Mouse (Mus musculus): Measurements from ENCODE around the gene Adam33. TPM values are rescaled to one million over a fixed set of nuclear protein-coding genes. Genes with fewer than 3 reads are reported as not detected.
A peak's percentile ranks its signal among the peaks of the same experiment; 100 is the strongest.
"Not testable (repeated sequence)": the region's sequence is repeated elsewhere in the genome, so short reads cannot be mapped to it uniquely, and the experiment has no call there.

Adam33 gene
- polyA plus RNA-seq (2015; fragmentation: Nextera tagmentation; extraction: Ambion mirVana): 6.5 and 7.1 TPM in 2 replicates

GRCm38 (mm10) chr2:131063404-131063864 is at the start of gene Adam33:
Gene Adam33, minus strand, starts transcription at chr2:131063814.
- peak within 1 kb of the TSS; percentile 38 for H3K9ac ChIP-seq (ENCODE audit: low read length)
- no peak; the same call in 1 of the 2 replicates for ATAC-seq (ENCODE audit: low read depth)
- 2% methylated on average over 27 of the region's 27 CpGs for WGBS
- H3K9me3 ChIP-seq (ENCODE audit: control insufficient read depth, low read length): no peaks in the 10 kb centered on the region
- peaks cover 14% of the 10 kb centered on the region for H3K4me1 ChIP-seq (replicated peaks; ENCODE audit: control insufficient read depth, insufficient read depth, low read length)
- peak within 1 kb of the TSS; percentile 31 for H3K4me3 ChIP-seq (ENCODE audit: low read length)
- H3K27me3 ChIP-seq (ENCODE audit: control insufficient read depth, insufficient read depth, low read depth, low read length): peaks cover 19% of the 10 kb centered on the region
- no peak within 1 kb of the TSS for H3K27ac ChIP-seq (ENCODE audit: low read length)
- H3K4me2 ChIP-seq (ENCODE audit: low read depth, low read length): peak within 1 kb of the TSS; percentile 56
- H3K36me3 ChIP-seq (ENCODE audit: control insufficient read depth, insufficient read depth, low read length): no peaks in the 10 kb centered on the region

DNA sequence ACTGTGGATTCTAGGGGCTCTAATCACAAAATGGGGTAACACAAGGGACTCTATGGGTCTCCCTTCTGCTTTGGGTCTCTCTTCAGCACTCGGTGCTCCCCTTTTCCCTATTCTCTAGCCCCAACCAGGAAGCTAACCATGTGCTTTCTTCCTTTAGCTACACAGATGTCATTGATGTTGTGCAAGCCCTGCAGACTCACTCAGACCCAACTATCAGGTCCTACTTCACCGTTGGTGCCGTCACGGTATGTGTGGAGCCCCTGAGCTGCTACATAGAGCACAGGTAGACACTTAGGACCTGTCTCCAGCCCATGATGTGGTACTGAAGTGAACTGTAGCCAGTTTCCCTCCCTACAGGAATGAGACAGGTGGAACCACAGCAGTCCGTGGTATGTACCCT is 42.4 kb upstream of the Adam33 start:
- Histone ChIP-seq H3K4me2 (ENCODE audit: low read depth, low read length) (no peak overlapping the region), H3K27me3 (ENCODE audit: control insufficient read depth, insufficient read depth, low read depth, low read length) (no peaks in the 10 kb centered on the region), H3K9me3 (ENCODE audit: control insufficient read depth, low read length) (no peaks in the 10 kb centered on the region), H3K4me1 (replicated peaks; ENCODE audit: control insufficient read depth, insufficient read depth, low read length) (no peaks in the 10 kb centered on the region), H3K4me3 (ENCODE audit: low read length) (no peak overlapping the region), H3K27ac (ENCODE audit: low read length) (no peak overlapping the region), H3K36me3 (ENCODE audit: control insufficient read depth, insufficient read depth, low read length) (no peaks in the 10 kb centered on the region), H3K9ac (ENCODE audit: low read length) (no peak overlapping the region)
- ATAC-seq (ENCODE audit: low read depth): no peak
- 84% methylated on average over 5 of the region's 5 CpGs for WGBS

DNA sequence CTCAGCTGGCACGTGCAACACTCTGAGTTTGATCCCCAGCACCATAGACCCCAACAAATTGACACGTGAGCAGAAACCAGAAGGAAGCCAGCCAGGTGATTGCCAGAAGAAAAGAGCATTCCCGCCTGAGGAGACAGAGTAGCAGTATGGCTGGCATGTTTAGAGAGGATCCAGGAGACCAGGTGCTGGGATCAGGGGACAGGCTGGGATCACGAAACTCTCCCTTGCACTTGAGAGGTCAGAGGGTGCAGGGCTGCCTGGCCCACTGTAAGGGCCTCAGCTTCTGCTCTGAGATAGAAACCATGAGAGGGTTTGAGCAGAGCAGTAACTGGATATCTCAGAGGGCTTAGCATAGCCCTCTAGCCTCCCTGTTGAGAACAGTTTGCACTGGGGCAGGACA is 41.4 kb upstream of the Adam33 start:
- H3K4me3 ChIP-seq (ENCODE audit: low read length); H3K9me3 ChIP-seq (ENCODE audit: control insufficient read depth, low read length); H3K27ac ChIP-seq (ENCODE audit: low read length); H3K9ac ChIP-seq (ENCODE audit: low read length); H3K36me3 ChIP-seq (ENCODE audit: control insufficient read depth, insufficient read depth, low read length); ATAC-seq (ENCODE audit: low read depth); H3K27me3 ChIP-seq (ENCODE audit: control insufficient read depth, insufficient read depth, low read depth, low read length); H3K4me1 ChIP-seq (replicated peaks; ENCODE audit: control insufficient read depth, insufficient read depth, low read length); H3K4me2 ChIP-seq (ENCODE audit: low read depth, low read length): not testable (repeated sequence)
- 57% methylated on average over 4 of the region's 4 CpGs for WGBS

DNA sequence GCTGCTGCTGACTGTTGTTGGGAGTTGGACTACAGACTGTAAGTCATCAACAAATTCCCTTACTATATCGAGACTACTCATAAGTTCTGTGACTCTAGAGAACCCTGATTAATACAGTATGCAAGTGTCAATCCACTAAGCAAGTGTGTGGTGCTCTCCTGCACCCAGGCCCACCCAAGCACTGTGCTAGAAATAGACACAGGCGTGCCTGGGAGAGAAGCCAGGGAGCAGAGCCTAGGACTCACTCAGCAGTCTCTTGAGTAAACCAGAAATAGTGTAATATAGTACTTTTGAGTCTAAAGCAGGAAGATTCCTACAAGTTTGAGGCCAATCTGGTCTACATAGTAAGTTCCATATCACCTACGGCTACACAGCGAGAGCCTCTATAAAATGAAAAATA is 40.4 kb upstream of the Adam33 start:
- H3K4me2 ChIP-seq (ENCODE audit: low read depth, low read length): no peak overlapping the region
- no peaks in the 10 kb centered on the region for H3K9me3 ChIP-seq (ENCODE audit: control insufficient read depth, low read length)
- ATAC-seq (ENCODE audit: low read depth): no peak
- no peak overlapping the region for H3K9ac ChIP-seq (ENCODE audit: low read length)
- H3K27me3 ChIP-seq (ENCODE audit: control insufficient read depth, insufficient read depth, low read depth, low read length): no peaks in the 10 kb centered on the region
- 85% methylated on average over 4 of the region's 4 CpGs for whole genome bisulfite sequencing
- H3K4me1 ChIP-seq (replicated peaks; ENCODE audit: control insufficient read depth, insufficient read depth, low read length): no peaks in the 10 kb centered on the region
- H3K27ac ChIP-seq (ENCODE audit: low read length): no peak overlapping the region
- H3K4me3 ChIP-seq (ENCODE audit: low read length): no peak overlapping the region
- H3K36me3 ChIP-seq (ENCODE audit: control insufficient read depth, insufficient read depth, low read length): no peaks in the 10 kb centered on the region

DNA sequence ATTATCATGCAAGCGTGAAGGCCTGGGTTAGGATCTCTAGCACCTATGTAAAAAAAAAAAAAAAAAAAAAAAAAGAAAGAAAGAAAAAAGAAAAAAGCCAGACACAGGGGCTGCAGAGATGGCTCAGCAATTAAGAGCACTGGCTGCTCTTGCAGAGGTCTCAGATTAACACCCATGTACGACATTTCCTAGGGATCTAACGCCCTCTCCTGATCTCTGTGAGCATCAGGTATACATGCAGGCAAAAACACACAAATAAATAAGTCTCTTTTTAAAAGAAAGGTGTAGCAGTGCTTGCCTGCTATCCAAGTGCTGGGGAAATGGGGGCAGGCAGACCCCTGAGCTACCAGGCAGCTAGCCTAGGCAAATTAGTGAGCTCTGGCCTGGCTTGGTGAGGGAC is 37.9 kb upstream of the Adam33 start:
- Histone ChIP-seq H3K4me2 (ENCODE audit: low read depth, low read length) (no peak overlapping the region), H3K27me3 (ENCODE audit: control insufficient read depth, insufficient read depth, low read depth, low read length) (no peaks in the 10 kb centered on the region), H3K36me3 (ENCODE audit: control insufficient read depth, insufficient read depth, low read length) (no peaks in the 10 kb centered on the region), H3K4me3 (ENCODE audit: low read length) (no peak overlapping the region), H3K27ac (ENCODE audit: low read length) (no peak overlapping the region), H3K4me1 (replicated peaks; ENCODE audit: control insufficient read depth, insufficient read depth, low read length) (no peaks in the 10 kb centered on the region; the same call in 1 of the 2 replicates), H3K9me3 (ENCODE audit: control insufficient read depth, low read length) (no peaks in the 10 kb centered on the region), H3K9ac (ENCODE audit: low read length) (no peak overlapping the region)
- 39% methylated on average over 3 of the region's 3 CpGs for WGBS
- no peak for ATAC-seq (ENCODE audit: low read depth)

- no peak for ATAC-seq (ENCODE audit: low read depth)
- H3K27me3 ChIP-seq (ENCODE audit: control insufficient read depth, insufficient read depth, low read depth, low read length): no peaks in the 10 kb centered on the region
- H3K36me3 ChIP-seq (ENCODE audit: control insufficient read depth, insufficient read depth, low read length): no peaks in the 10 kb centered on the region
- H3K4me2 ChIP-seq (ENCODE audit: low read depth, low read length): 0 out of 2 replicates have a peak overlapping the region, but pooled peaks have one; percentile 40
- peaks cover 5% of the 10 kb centered on the region for H3K4me1 ChIP-seq (replicated peaks; ENCODE audit: control insufficient read depth, insufficient read depth, low read length)
- no peak overlapping the region; the same call in 1 of the 2 replicates for H3K9ac ChIP-seq (ENCODE audit: low read length)
- H3K27ac ChIP-seq (ENCODE audit: low read length): peak overlapping the region; percentile 87
- no peaks in the 10 kb centered on the region for H3K9me3 ChIP-seq (ENCODE audit: control insufficient read depth, low read length)
- no peak overlapping the region for H3K4me3 ChIP-seq (ENCODE audit: low read length)
- 72% methylated on average over 4 of the region's 4 CpGs for WGBS
These were observed 33.5 kb upstream of the Adam33 start for GRCm38 (mm10) chr2:131097087-131097486.

- Histone ChIP-seq H3K4me1 (replicated peaks; ENCODE audit: control insufficient read depth, insufficient read depth, low read length) (peaks cover 5% of the 10 kb centered on the region), H3K27ac (ENCODE audit: low read length) (peak overlapping the region; percentile 87), H3K9ac (ENCODE audit: low read length) (peak overlapping the region; percentile 34; the same call in 1 of the 2 replicates), H3K4me3 (ENCODE audit: low read length) (peak overlapping the region; percentile 15; the same call in 1 of the 2 replicates), H3K27me3 (ENCODE audit: control insufficient read depth, insufficient read depth, low read depth, low read length) (no peaks in the 10 kb centered on the region), H3K9me3 (ENCODE audit: control insufficient read depth, low read length) (no peaks in the 10 kb centered on the region), H3K36me3 (ENCODE audit: control insufficient read depth, insufficient read depth, low read length) (no peaks in the 10 kb centered on the region), H3K4me2 (ENCODE audit: low read depth, low read length) (peak overlapping the region; percentile 40)
- peak; percentile 94 for ATAC-seq (ENCODE audit: low read depth)
- WGBS: 3% methylated on average over 9 of the region's 9 CpGs
These were observed 32.6 kb upstream of the Adam33 start for GRCm38 (mm10) chr2:131096101-131096795.

- Histone ChIP-seq H3K9me3 (ENCODE audit: control insufficient read depth, low read length) (no peaks in the 10 kb centered on the region), H3K36me3 (ENCODE audit: control insufficient read depth, insufficient read depth, low read length) (no peaks in the 10 kb centered on the region), H3K9ac (ENCODE audit: low read length) (peak overlapping the region; percentile 4; the same call in 1 of the 2 replicates), H3K4me3 (ENCODE audit: low read length) (no peak overlapping the region), H3K27ac (ENCODE audit: low read length) (no peak overlapping the region), H3K27me3 (ENCODE audit: control insufficient read depth, insufficient read depth, low read depth, low read length) (no peaks in the 10 kb centered on the region), H3K4me2 (ENCODE audit: low read depth, low read length) (no peak overlapping the region), H3K4me1 (replicated peaks; ENCODE audit: control insufficient read depth, insufficient read depth, low read length) (peaks cover 5% of the 10 kb centered on the region)
- 6% methylated on average over 1 of the region's 1 CpGs for WGBS
- peak; percentile 66; the same call in 1 of the 2 replicates for ATAC-seq (ENCODE audit: low read depth)
These were observed 31.2 kb upstream of the Adam33 start for GRCm38 (mm10) chr2:131094823-131095222.

DNA sequence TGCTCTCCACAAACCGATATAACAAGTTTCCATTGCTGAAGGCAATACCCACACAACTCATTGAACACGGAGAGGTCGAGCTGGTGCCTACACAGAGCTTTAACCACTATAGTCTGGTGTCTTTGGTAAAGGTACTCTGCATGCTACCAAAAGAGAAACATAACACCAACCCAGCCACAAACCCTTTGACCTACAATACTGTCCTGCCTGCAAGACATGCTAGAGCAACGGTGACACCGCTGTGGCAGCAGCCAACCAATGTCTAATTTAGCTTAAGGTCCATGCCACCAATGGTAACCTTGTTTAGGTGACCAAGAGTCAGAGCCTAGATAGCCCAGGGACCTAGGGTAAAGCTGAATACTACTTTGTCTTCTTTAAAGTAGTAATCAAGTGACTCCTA is 30.0 kb upstream of the Adam33 start:
- no peak overlapping the region for H3K27ac ChIP-seq (ENCODE audit: low read length)

More for the DNA sequence above, 30.0 kb upstream of the Adam33 start:
- Histone ChIP-seq H3K4me2 (ENCODE audit: low read depth, low read length) (no peak overlapping the region), H3K27me3 (ENCODE audit: control insufficient read depth, insufficient read depth, low read depth, low read length) (no peaks in the 10 kb centered on the region), H3K9ac (ENCODE audit: low read length) (no peak overlapping the region), H3K4me3 (ENCODE audit: low read length) (no peak overlapping the region), H3K9me3 (ENCODE audit: control insufficient read depth, low read length) (no peaks in the 10 kb centered on the region), H3K4me1 (replicated peaks; ENCODE audit: control insufficient read depth, insufficient read depth, low read length) (peaks cover 5% of the 10 kb centered on the region), H3K36me3 (ENCODE audit: control insufficient read depth, insufficient read depth, low read length) (no peaks in the 10 kb centered on the region)
- WGBS: 83% methylated on average over 5 of the region's 5 CpGs
- no peak for ATAC-seq (ENCODE audit: low read depth)

All from lung, embryonic 16.5 days (tissue).